Mouse (Mus musculus): ENCODE measurements around the gene Rpe65. TPM values are rescaled to one million over a fixed set of nuclear protein-coding genes. Genes with fewer than 3 reads are reported as not detected.

The Rpe65 gene
- not detected in 2 replicates for polyA plus RNA-seq (2016; fragmentation: Nextera tagmentation; extraction: Ambion mirVana)

DNA sequence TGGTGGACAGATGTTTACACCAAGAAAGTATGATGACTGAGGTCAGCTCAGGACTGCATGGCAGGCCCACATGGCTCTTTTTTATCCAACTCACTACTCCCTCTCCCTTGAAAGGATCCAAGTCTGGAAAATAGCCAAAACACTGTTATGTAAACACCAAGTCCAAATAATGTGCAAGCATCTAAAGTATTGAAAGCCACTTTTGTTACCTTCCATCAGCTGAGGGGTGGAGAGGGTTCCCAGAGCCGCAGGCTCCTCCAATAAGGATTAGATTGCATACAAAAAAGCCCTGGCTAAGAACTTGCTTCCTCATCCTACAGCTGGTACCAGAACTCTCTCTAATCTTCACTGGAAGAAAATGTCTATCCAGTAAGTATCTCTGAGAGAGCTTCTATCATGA, at the start of gene Rpe65:
Gene Rpe65 (plus strand): TSS at position 301 of the 400 bp plus-strand sequence.
- no peak within 1 kb of the TSS for H3K9ac ChIP-seq (replicated peaks)
- 64% methylated on average over 1 of the region's 1 CpGs for WGBS
- no peak for ATAC-seq (ENCODE audit: low FRiP score, low read depth)
- H3K27me3 ChIP-seq: no peaks in the 10 kb centered on the region
- H3K36me3 ChIP-seq: no peaks in the 10 kb centered on the region
- no peak within 1 kb of the TSS for H3K4me3 ChIP-seq
- H3K4me1 ChIP-seq: no peaks in the 10 kb centered on the region
- no peaks in the 10 kb centered on the region for H3K9me3 ChIP-seq
- no peak within 1 kb of the TSS for H3K27ac ChIP-seq (replicated peaks)
- H3K4me2 ChIP-seq (replicated peaks): no peak within 1 kb of the TSS

DNA sequence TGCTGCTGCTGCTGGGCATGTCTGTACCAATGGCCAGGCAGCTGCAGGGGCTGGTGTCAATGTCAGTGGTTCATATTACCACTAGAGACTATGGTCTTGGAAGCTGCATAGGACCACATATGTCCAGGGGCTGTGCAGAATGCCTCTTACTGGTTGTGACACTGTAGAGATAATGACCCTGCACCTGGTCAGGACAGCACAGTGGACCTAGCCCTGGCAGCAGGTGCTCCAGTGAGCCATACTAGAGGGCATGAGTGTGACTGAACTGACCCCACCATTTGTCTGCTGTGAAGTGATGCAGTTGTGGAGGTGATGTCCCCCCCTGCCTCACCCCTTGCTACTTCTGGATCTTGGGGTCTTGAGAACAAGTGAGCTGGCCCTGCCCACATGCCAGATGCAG, 48.8 kb upstream of the Rpe65 start:
- H3K9me3 ChIP-seq: no peaks in the 10 kb centered on the region
- H3K9ac ChIP-seq (replicated peaks): no peak overlapping the region
- H3K27ac ChIP-seq (replicated peaks): no peak overlapping the region
- H3K4me2 ChIP-seq (replicated peaks): no peak overlapping the region
- no peaks in the 10 kb centered on the region for H3K36me3 ChIP-seq
- H3K4me3 ChIP-seq: no peak overlapping the region
- H3K4me1 ChIP-seq: no peaks in the 10 kb centered on the region
- peak; percentile 49 for ATAC-seq (ENCODE audit: low FRiP score, low read depth)
- H3K27me3 ChIP-seq: no peaks in the 10 kb centered on the region

DNA sequence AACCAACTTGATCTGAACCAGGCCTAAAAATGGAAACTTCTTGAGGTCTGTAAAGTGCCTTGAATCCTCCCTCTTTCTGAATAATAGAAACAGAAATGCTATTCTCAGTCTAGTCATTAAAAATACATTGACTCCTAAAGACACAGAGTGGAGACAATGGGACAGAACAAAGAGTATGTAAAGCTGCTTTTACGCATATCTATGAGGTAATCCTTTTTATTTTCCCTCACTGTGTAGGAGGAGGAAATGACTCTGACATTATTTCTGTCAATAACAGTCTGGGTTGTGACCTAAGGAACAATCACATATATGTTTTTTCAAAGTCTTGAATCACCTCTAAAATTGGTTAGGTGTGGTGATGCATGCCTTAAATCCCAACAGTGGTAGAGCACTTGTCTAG, 16.0 kb downstream of the Rpe65 start:
- Histone ChIP-seq H3K4me3 (no peak overlapping the region), H3K4me1 (no peaks in the 10 kb centered on the region), H3K27ac (replicated peaks) (no peak overlapping the region), H3K9ac (replicated peaks) (no peak overlapping the region), H3K27me3 (no peaks in the 10 kb centered on the region), H3K4me2 (replicated peaks) (no peak overlapping the region), H3K9me3 (no peaks in the 10 kb centered on the region), H3K36me3 (no peaks in the 10 kb centered on the region)
- no peak for ATAC-seq (ENCODE audit: low FRiP score, low read depth)
- WGBS: 69% methylated on average over 1 of the region's 1 CpGs

DNA sequence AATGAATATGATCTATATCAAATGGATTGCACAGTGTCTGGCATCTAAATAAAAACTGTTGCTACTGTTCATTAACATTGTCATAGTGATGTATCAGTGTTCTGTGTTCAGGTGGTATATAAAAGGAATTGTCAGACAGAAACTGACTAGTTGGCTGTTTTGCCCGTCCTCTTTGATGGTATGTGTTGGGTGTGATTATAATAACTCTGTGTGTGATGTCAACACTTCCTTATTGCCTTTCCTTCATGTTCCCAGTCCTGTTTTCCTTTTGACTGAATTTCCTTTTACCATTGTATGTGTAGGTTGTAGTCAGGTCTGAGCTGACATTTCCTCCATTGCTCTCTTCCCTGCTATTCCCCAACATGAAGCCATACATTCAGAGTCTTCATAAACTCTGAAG, 22.1 kb downstream of the Rpe65 start:
- no peaks in the 10 kb centered on the region for H3K36me3 ChIP-seq
- H3K9ac ChIP-seq (replicated peaks): no peak overlapping the region
- no peak for ATAC-seq (ENCODE audit: low FRiP score, low read depth)
- H3K4me2 ChIP-seq (replicated peaks): no peak overlapping the region
- H3K27ac ChIP-seq (replicated peaks): no peak overlapping the region
- WGBS: 63% methylated on average over 1 of the region's 1 CpGs
- H3K4me1 ChIP-seq: no peaks in the 10 kb centered on the region
- no peaks in the 10 kb centered on the region for H3K27me3 ChIP-seq
- H3K9me3 ChIP-seq: no peaks in the 10 kb centered on the region
- no peak overlapping the region for H3K4me3 ChIP-seq

DNA sequence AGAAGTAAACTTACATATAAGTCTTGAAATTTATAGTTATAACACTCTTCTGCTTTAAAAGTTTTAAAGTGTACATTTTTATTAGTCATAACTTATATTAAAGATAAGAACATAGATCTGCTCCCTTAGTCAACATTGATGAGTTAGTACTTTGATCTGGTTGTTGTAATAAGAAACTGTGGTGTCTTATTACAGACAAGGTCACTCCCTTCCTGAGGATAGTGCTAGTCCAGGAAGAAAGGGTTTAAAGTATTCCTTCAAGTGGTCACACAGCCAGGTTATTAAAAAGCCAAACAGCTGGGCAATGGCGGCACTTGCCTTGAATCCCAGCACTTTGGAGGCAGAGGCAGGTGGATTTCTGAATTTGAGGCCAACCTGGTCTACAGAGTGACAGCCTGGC, 25.0 kb downstream of the Rpe65 start:
- H3K27me3 ChIP-seq: no peaks in the 10 kb centered on the region
- H3K36me3 ChIP-seq: no peaks in the 10 kb centered on the region
- no peak for ATAC-seq (ENCODE audit: low FRiP score, low read depth)
- no peak overlapping the region for H3K4me3 ChIP-seq
- H3K9ac ChIP-seq (replicated peaks): no peak overlapping the region
- H3K27ac ChIP-seq (replicated peaks): no peak overlapping the region
- no peak overlapping the region for H3K4me2 ChIP-seq (replicated peaks)
- no peaks in the 10 kb centered on the region for H3K9me3 ChIP-seq
- WGBS: 83% methylated on average over 1 of the region's 1 CpGs
- no peaks in the 10 kb centered on the region for H3K4me1 ChIP-seq

DNA sequence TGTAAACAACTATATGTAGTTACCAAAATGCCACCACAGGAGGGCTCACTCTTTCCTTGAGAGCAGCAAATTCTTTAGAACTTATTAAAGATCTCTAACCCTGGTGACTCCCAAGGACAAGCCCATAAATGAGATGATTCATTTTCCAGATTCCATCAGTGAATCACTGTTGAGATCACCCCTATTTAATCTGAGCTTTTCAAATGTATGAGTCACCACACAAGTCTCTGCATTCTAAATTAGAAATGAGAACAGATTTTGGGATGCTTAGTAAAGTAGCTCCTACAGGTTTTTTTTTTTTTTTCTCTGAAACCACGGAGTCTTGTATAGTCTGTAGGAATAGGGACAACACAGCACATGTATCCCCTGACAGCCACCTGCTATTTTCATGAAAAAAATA, 61.8 kb downstream of the Rpe65 start:
- Histone ChIP-seq H3K9me3 (no peaks in the 10 kb centered on the region), H3K27ac (replicated peaks) (no peak overlapping the region), H3K4me3 (no peak overlapping the region), H3K4me2 (replicated peaks) (no peak overlapping the region), H3K9ac (replicated peaks) (no peak overlapping the region), H3K27me3 (no peaks in the 10 kb centered on the region), H3K4me1 (no peaks in the 10 kb centered on the region), H3K36me3 (no peaks in the 10 kb centered on the region)
- no peak for ATAC-seq (ENCODE audit: low FRiP score, low read depth)
- WGBS: 83% methylated on average over 1 of the region's 1 CpGs

DNA sequence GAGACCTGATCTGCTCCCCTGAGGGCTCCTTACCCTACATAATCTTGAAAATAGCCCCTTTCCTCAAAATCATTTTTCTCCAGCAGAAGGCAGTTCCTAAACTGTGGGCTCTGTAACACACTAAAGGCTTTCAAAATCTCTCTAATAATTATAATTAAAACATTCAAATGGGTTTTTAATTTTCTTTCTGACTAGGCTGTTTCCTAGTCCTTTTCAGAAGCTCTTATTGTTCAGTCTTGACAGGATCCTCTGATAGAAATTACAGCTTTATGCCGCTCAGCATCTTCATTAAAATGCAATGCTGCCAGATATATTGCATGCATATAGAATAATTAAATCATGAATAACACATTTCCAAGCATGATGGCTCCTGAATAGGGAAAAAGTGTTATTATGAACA, 64.4 kb downstream of the Rpe65 start:
- Histone ChIP-seq H3K4me2 (replicated peaks) (no peak overlapping the region), H3K4me1 (no peaks in the 10 kb centered on the region), H3K27me3 (no peaks in the 10 kb centered on the region), H3K4me3 (no peak overlapping the region), H3K27ac (replicated peaks) (no peak overlapping the region), H3K9ac (replicated peaks) (no peak overlapping the region), H3K36me3 (no peaks in the 10 kb centered on the region), H3K9me3 (no peaks in the 10 kb centered on the region)
- 0 out of 2 replicates have a peak, but pooled peaks have one; percentile 41 for ATAC-seq (ENCODE audit: low FRiP score, low read depth)
- WGBS: 81% methylated on average over 1 of the region's 1 CpGs

Other genes with a start within 250 kb of the Rpe65 start
- gene Depdc1a, start 103.7 kb upstream of the Rpe65 start, polyA plus RNA-seq (2016; fragmentation: Nextera tagmentation; extraction: Ambion mirVana): 21.4 and 23.3 TPM in 2 replicates
- 168 and 179 TPM in 2 replicates for gene Wls, start 240.5 kb downstream of the Rpe65 start, polyA plus RNA-seq (2016; fragmentation: Nextera tagmentation; extraction: Ambion mirVana)